Mouse (Mus musculus) forebrain, postnatal 0 days (tissue): ENCODE results near the gene Akt2. TPM values are rescaled to one million over a fixed set of nuclear protein-coding genes. Genes with fewer than 3 reads are reported as not detected.

Experiments used
- ATAC-seq: fragments of 200-750 bp; cut with Nextera tagmentation; 2 replicates; pipeline ENCODE4 v1.8.0; 2017; ENCODE audit warnings: mild to moderate bottlenecking, moderate library complexity
- DNase-seq: peaks from one replicate; pipeline ENCODE4 v3.0.0-alpha.2; 2015
- H3K27ac ChIP-seq: fragments of 300-500 bp; sonication (generic); 2 replicates; pipeline ENCODE4 v1.5.1; 2014; ENCODE audit warnings: low read depth, mild to moderate bottlenecking, antibody characterized with exemption, low read length, moderate library complexity, mixed read lengths
- H3K27me3 ChIP-seq: fragments of 300-500 bp; sonication (generic); 2 replicates; pipeline ENCODE4 v1.6.1; 2014; ENCODE audit warnings: mild to moderate bottlenecking, low read length, mixed read lengths; ENCODE audit not compliant: insufficient read depth
- H3K36me3 ChIP-seq: fragments of 300-500 bp; sonication (generic); 2 replicates; pipeline ENCODE4 v1.6.1; 2014; ENCODE audit warnings: mild to moderate bottlenecking, moderate library complexity; ENCODE audit not compliant: insufficient read depth
- H3K4me1 ChIP-seq: fragments of 300-500 bp; sonication (generic); 2 replicates; pipeline ENCODE4 v1.6.1; 2014; ENCODE audit warnings: antibody characterized with exemption; ENCODE audit not compliant: insufficient read depth
- H3K4me2 ChIP-seq: fragments of 300-500 bp; sonication (generic); 2 replicates; pipeline ENCODE4 v1.6.1; 2014; ENCODE audit warnings: low read depth, mild to moderate bottlenecking, moderate library complexity
- H3K4me3 ChIP-seq: fragments of 300-500 bp; sonication (generic); 2 replicates; pipeline ENCODE4 v1.5.1; 2014; ENCODE audit warnings: low read depth, low read length, mixed read lengths
- H3K9ac ChIP-seq: fragments of 300-500 bp; sonication (generic); 2 replicates; pipeline ENCODE4 v1.6.1; 2014; ENCODE audit warnings: mild to moderate bottlenecking
- H3K9me3 ChIP-seq: fragments of 300-500 bp; sonication (generic); 2 replicates; pipeline ENCODE4 v1.6.1; 2016; ENCODE audit warnings: low read length
- CTCF ChIP-seq: sonication (generic); IDR thresholded peaks from 2 replicates; pipeline ENCODE4 v1.5.1; 2016; ENCODE audit warnings: antibody characterized with exemption, control low read depth, low read depth
- WGBS: fragments of 180-500 bp; shearing (Covaris S2); extraction: QIAGEN DNeasy Blood & Tissue Kit; methylation state at CpG from one replicate; pipeline ENCODE4 v1.1.7; 2014; 5-methylcytosine and 5-hydroxymethylcytosine counted together
- polyA plus RNA-seq: library from polyadenylated mRNA; unstranded; fragments of >200 nt; fragmentation: Nextera tagmentation; extraction: Ambion mirVana; gene quantifications from 2 replicates; pipeline ENCODE4 v1.2.1, GENCODE M21; 2015
- total RNA-seq: library from RNA; depleted of rRNA; stranded (reverse); fragments of >200 nt; gene quantifications from 2 replicates; pipeline ENCODE4 v1.2.3, GENCODE M21; 2014

Gene Akt2
- total and polyA plus RNA-seq, 2 experiments from 2014 or later: 53.9 to 61.1 TPM

GRCm38 (mm10) chr7:27549597-27549996 lies 41.8 kb upstream of the Akt2 start:
- ATAC-seq (no peak), DNase-seq (no peak)
- WGBS: 77% methylated on average over 6 of the region's 6 CpGs
- Histone ChIP-seq H3K27ac (no peak overlapping the region), H3K9ac (no peak overlapping the region), H3K27me3 (no peaks in the 10 kb centered on the region), H3K4me2 (no peak overlapping the region), H3K4me1 (0 out of 2 replicates have a peak, but pooled peaks cover 8% of the 10 kb centered on the region), H3K36me3 (no peaks in the 10 kb centered on the region), H3K9me3 (no peaks in the 10 kb centered on the region), H3K4me3 (no peak overlapping the region)
- no peak for TF ChIP-seq CTCF

- Histone ChIP-seq H3K9me3 (no peaks in the 10 kb centered on the region), H3K27ac (no peak overlapping the region), H3K4me3 (peak overlapping the region; percentile 66), H3K4me2 (peak overlapping the region; percentile 76), H3K9ac (peak overlapping the region; percentile 65; the same call in 1 of the 2 replicates), H3K27me3 (no peaks in the 10 kb centered on the region), H3K4me1 (0 out of 2 replicates have a peak, but pooled peaks cover 8% of the 10 kb centered on the region), H3K36me3 (peaks cover 12% of the 10 kb centered on the region)
- DNase-seq: no peak
- no peak for ATAC-seq
- TF ChIP-seq CTCF: no peak
- WGBS: 60% methylated on average over 5 of the region's 5 CpGs
Observed at GRCm38 (mm10) chr7:27552070-27552469, 39.3 kb upstream of the Akt2 start.

DNA sequence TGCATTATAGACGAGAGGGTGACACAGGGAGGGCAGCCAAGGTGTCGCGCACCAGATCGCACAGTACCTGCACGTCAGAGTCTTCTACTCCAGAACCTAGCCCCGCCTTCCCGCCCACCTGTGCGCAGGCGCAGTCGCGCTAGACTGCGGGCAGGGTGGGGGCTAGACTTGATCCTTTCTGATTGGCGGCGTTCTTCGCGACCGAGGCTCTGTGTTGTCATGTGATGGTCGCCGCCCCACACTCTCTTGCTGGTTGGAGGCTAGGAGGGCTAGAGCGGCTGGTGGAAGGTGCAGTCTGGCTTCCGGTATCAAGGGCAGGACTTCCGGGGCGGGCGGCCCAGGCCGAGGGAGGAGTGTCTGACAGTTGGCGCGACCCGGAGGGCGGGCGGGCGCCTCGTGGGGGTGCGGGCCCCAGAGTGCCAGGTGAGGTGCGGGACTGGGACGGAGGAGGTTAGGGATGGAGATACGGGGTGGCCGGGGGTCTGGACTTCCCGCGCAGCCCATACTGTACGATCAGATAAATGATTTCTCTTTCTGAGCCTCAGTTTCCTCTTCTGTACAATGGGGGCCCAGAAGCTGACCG lies 38.3 kb upstream of the Akt2 start, which contains the start of the genes Pld3 and 2310022A10Rik:
Gene Pld3, minus strand, starts transcription at position 288 of the 583 bp plus-strand sequence.
Gene 2310022A10Rik, plus strand, starts transcription at position 303 of the 583 bp plus-strand sequence.
- Histone ChIP-seq H3K4me1 (0 out of 2 replicates have a peak, but pooled peaks cover 8% of the 10 kb centered on the region), H3K4me3 (peak within 1 kb of the TSS; percentile 66), H3K36me3 (peaks cover 12% of the 10 kb centered on the region), H3K9ac (peak within 1 kb of the TSS; percentile 65), H3K9me3 (no peaks in the 10 kb centered on the region), H3K4me2 (peak within 1 kb of the TSS; percentile 76), H3K27me3 (no peaks in the 10 kb centered on the region), H3K27ac (peak within 1 kb of the TSS; percentile 64; the same call in 1 of the 2 replicates)
- 2% methylated on average over 38 of the region's 41 CpGs for WGBS
- no peak for TF ChIP-seq CTCF
- peak; percentile 96 for DNase-seq
- peak; percentile 100 for ATAC-seq

GRCm38 (mm10) chr7:27560291-27560887 lies 31.0 kb upstream of the Akt2 start:
- Histone ChIP-seq H3K27ac (no peak overlapping the region), H3K4me1 (no peaks in the 10 kb centered on the region), H3K36me3 (peaks cover 70% of the 10 kb centered on the region), H3K27me3 (no peaks in the 10 kb centered on the region), H3K4me3 (no peak overlapping the region), H3K9me3 (no peaks in the 10 kb centered on the region), H3K4me2 (no peak overlapping the region), H3K9ac (no peak overlapping the region)
- no peak for ATAC-seq
- DNase-seq: no peak
- no peak for TF ChIP-seq CTCF
- WGBS: 84% methylated on average over 8 of the region's 8 CpGs

DNA sequence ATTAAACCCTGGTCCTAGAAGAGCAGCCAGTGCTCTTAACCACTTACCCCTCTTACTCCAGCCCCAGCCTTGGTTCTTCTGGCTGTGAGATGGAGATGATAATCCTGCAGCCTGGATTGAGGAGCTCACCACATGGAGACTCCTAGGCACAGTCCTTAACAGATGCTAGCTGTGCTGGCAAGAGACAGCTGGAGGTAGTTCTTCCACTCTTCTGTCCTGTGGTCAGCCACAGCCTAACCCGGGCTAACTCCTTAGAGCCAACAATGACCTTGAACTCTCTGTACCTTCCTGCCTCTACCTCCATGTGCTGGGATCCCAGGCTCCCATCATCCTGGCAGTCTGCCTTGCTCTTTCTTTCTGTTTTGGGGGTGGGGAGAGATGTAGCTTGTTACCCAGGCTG lies 30.4 kb upstream of the Akt2 start:
- Histone ChIP-seq H3K27ac (no peak overlapping the region), H3K4me3 (no peak overlapping the region), H3K9me3 (no peaks in the 10 kb centered on the region), H3K36me3 (peaks cover 68% of the 10 kb centered on the region), H3K9ac (no peak overlapping the region), H3K27me3 (no peaks in the 10 kb centered on the region), H3K4me1 (no peaks in the 10 kb centered on the region), H3K4me2 (no peak overlapping the region)
- ATAC-seq (no peak), DNase-seq (no peak)
- WGBS: 93% methylated on average over 1 of the region's 1 CpGs
- TF ChIP-seq CTCF: no peak

- Histone ChIP-seq H3K9me3 (no peaks in the 10 kb centered on the region), H3K27me3 (no peaks in the 10 kb centered on the region), H3K9ac (no peak overlapping the region), H3K27ac (no peak overlapping the region), H3K4me1 (no peaks in the 10 kb centered on the region), H3K4me2 (no peak overlapping the region), H3K4me3 (no peak overlapping the region), H3K36me3 (peaks cover 77% of the 10 kb centered on the region)
- no peak for ATAC-seq
- TF ChIP-seq CTCF: no peak
- WGBS: 86% methylated on average over 5 of the region's 5 CpGs
- DNase-seq: no peak
Observed at GRCm38 (mm10) chr7:27569580-27570224, 21.6 kb upstream of the Akt2 start.

DNA sequence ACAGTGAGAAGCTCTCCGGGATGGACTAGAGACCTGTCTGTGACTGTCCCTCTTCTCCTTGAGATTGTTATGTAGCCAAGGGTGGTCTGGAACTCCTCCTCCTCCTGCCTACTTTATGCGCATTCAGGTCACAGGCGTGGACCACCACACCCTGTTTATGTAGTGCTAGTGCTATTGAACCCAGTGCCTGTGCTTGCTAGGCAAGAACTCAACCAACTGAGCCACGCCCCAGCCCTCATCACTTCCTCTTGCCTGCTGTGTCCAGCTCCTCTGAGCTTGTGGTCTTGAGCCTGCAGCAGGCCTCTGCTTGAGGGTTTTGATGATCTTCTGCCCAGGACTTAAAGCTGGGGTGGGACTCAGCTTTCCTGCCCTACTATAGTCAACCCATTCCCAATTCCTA lies 19.2 kb upstream of the Akt2 start:
- H3K9me3 ChIP-seq: no peaks in the 10 kb centered on the region
- TF ChIP-seq CTCF: no peak
- no peak overlapping the region for H3K4me2 ChIP-seq
- 97% methylated on average over 4 of the region's 4 CpGs for WGBS
- H3K4me1 ChIP-seq: no peaks in the 10 kb centered on the region
- H3K4me3 ChIP-seq: no peak overlapping the region
- H3K27ac ChIP-seq: no peak overlapping the region
- no peak for DNase-seq
- no peak overlapping the region for H3K9ac ChIP-seq
- no peak for ATAC-seq
- peaks cover 84% of the 10 kb centered on the region for H3K36me3 ChIP-seq
- no peaks in the 10 kb centered on the region for H3K27me3 ChIP-seq
